Mouse (Mus musculus) urinary bladder, postnatal 14 days (tissue): ENCODE data around the gene Necab3.
A peak's percentile ranks its signal among the peaks of the same experiment; 100 is the strongest.

ENCODE experiments used
- DNase-seq: peaks from one replicate; pipeline ENCODE4 v3.0.0; 2021; ENCODE audit warnings: low spot score

The Necab3 gene

GRCm38 (mm10) chr2:154571976-154572375 is 13.3 kb upstream of the Necab3 start:
- DNase-seq = no peak

GRCm38 (mm10) chr2:154571266-154571665 is 12.6 kb upstream of the Necab3 start:
- no peak for DNase-seq

- DNase-seq = no peak
Observed at GRCm38 (mm10) chr2:154570666-154571065, 12.0 kb upstream of the Necab3 start.

- DNase-seq = peak; percentile 95
Observed at GRCm38 (mm10) chr2:154569836-154570286, 11.2 kb upstream of the Necab3 start, which contains the start of gene E2f1. Gene E2f1 (minus strand): TSS chr2:154569892.

GRCm38 (mm10) chr2:154569071-154569748 is 10.5 kb upstream of the Necab3 start:
- peak; percentile 65 for DNase-seq

- DNase-seq = no peak
Observed at GRCm38 (mm10) chr2:154568329-154569070, 9.8 kb upstream of the Necab3 start.

- DNase-seq = no peak
Observed at GRCm38 (mm10) chr2:154567766-154568165, 9.1 kb upstream of the Necab3 start.

GRCm38 (mm10) chr2:154566641-154567040 is 8.0 kb upstream of the Necab3 start:
- no peak for DNase-seq

GRCm38 (mm10) chr2:154565562-154565961 is 6.9 kb upstream of the Necab3 start:
- DNase-seq = no peak

GRCm38 (mm10) chr2:154563612-154564170 is 5.0 kb upstream of the Necab3 start:
- DNase-seq = no peak

GRCm38 (mm10) chr2:154557184-154557832 is 1.4 kb downstream of the Necab3 start:
- DNase-seq = no peak

- no peak for DNase-seq
Observed at GRCm38 (mm10) chr2:154555235-154555634, 3.5 kb downstream of the Necab3 start.

GRCm38 (mm10) chr2:154552424-154552907 is 6.2 kb downstream of the Necab3 start:
- peak; percentile 83 for DNase-seq

- no peak for DNase-seq
Observed at GRCm38 (mm10) chr2:154551927-154552326, 6.8 kb downstream of the Necab3 start.

- DNase-seq = no peak
Observed at GRCm38 (mm10) chr2:154551476-154551875, 7.2 kb downstream of the Necab3 start, which contains the start of gene Actl10. Gene Actl10 (plus strand): TSS chr2:154551776.

- DNase-seq = no peak
Observed at GRCm38 (mm10) chr2:154550937-154551336, 7.8 kb downstream of the Necab3 start.

GRCm38 (mm10) chr2:154549886-154550189 is 8.9 kb downstream of the Necab3 start:
- no peak for DNase-seq

GRCm38 (mm10) chr2:154549127-154549885 is 9.4 kb downstream of the Necab3 start:
- peak; percentile 57 for DNase-seq

GRCm38 (mm10) chr2:154548688-154549087 is 10.0 kb downstream of the Necab3 start:
- DNase-seq = no peak

- no peak for DNase-seq
Observed at GRCm38 (mm10) chr2:154546711-154547110, 12.0 kb downstream of the Necab3 start, which contains the start of gene 1700003F12Rik. Gene 1700003F12Rik (plus strand): TSS chr2:154547085.

GRCm38 (mm10) chr2:154543567-154544347 is 14.9 kb downstream of the Necab3 start:
- peak; percentile 29 for DNase-seq
